In the genomic region with DNA sequence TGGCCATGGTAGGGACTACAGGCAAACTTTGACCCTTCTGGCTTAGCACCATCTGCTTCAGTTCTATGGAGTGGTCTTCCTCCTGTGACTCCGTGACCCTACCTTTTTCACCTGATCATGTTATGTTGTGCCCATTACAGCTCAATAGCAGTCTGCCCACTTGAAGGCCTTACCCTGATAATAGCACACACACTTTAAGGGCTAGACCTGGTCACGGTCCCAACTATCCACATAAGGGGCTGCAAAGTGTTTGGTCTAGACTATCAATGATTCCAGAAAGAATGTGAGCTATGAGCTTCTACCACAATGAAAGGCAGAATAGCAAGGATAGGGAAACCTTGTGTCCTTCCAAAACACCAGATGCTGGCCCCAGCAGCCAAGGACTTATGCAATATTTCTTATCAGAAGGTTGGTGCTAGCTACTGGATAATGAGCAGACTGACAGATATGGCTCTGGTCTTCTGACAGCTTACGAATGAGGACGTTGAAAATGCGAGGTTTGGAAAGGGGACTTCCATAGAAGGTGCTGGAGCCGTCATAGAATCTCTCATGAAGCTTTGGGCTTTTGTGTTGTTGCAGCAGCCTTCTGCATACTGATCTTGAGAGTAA, we compare ENCODE assay signal across 26 mouse cellular contexts.
DNase-seq lines count a peak whose midpoint lies in the region; ATAC-seq lines count a peak whose summit lies in the region.
"Had no signal": no experiment of that assay in that cellular context is flagged by ENCODE, and none has a peak within 500 bp of the region (broad histone marks: within the 10 kb centered on the region; RNA-seq: fewer than 3 reads in every experiment).

No protein-coding gene starts in this region.

- WGBS in heart, embryonic 11.5 days (ENCODE audit: insufficient replicate concordance) = 62% methylated on average over 6 of the region's 6 CpGs
- WGBS in midbrain, embryonic 12.5 days = 92% methylated on average over 6 of the region's 6 CpGs
- WGBS in midbrain, embryonic 14.5 days = 89% methylated on average over 6 of the region's 6 CpGs
- 49% methylated on average over 6 of the region's 6 CpGs for WGBS in lung, embryonic 16.5 days

- 0 out of 2 replicates have a peak, but pooled peaks have one; percentile 26 for ATAC-seq in heart, embryonic 11.5 days (replicated peaks; ENCODE audit: insufficient number of reproducible peaks, low FRiP score, low TSS enrichment)
- ATAC-seq in midbrain, embryonic 12.5 days (ENCODE audit: low FRiP score, low read depth) = peak; percentile 34; the same call in 1 of the 2 replicates
- ATAC-seq in midbrain, embryonic 14.5 days (ENCODE audit: low FRiP score, low TSS enrichment) = no peak
- peak; percentile 76 for ATAC-seq in lung, embryonic 16.5 days (ENCODE audit: low read depth)
- ATAC-seq: forebrain, embryonic 16.5 days; hindbrain, embryonic 16.5 days; intestine, embryonic 15.5 days; liver, embryonic 12.5 days; Patski had no signal

- H3K27me3 ChIP-seq in heart, embryonic 11.5 days (ENCODE audit: control insufficient read depth, insufficient read depth, low read length) = no peaks in the 10 kb centered on the region
- no peaks in the 10 kb centered on the region for H3K27me3 ChIP-seq in midbrain, embryonic 12.5 days
- no peaks in the 10 kb centered on the region for H3K27me3 ChIP-seq in midbrain, embryonic 14.5 days (ENCODE audit: control insufficient read depth, insufficient read depth, low read length)
- H3K27me3 ChIP-seq in lung, embryonic 16.5 days (ENCODE audit: control insufficient read depth, insufficient read depth, low read depth, low read length) = no peaks in the 10 kb centered on the region
- H3K27me3 ChIP-seq: CH12.LX; intestine, embryonic 15.5 days; limb, embryonic 13.5 days; liver, embryonic 12.5 days; neural tube, embryonic 13.5 days; Patski; stomach, embryonic 15.5 days had no signal

- no peak overlapping the region for H3K27ac ChIP-seq in heart, embryonic 11.5 days (ENCODE audit: low read depth, low read length)
- 0 out of 2 replicates have a peak overlapping the region, but pooled peaks have one; percentile 10 for H3K27ac ChIP-seq in midbrain, embryonic 12.5 days (replicated peaks)
- no peak overlapping the region for H3K27ac ChIP-seq in midbrain, embryonic 14.5 days (replicated peaks; ENCODE audit: low read depth, low read length)
- H3K27ac ChIP-seq in lung, embryonic 16.5 days (ENCODE audit: low read length) = peak overlapping the region; percentile 12; the same call in 1 of the 2 replicates
- H3K27ac ChIP-seq: heart, embryonic 10.5 days; intestine, embryonic 15.5 days; limb, embryonic 13.5 days; liver, embryonic 12.5 days; neural tube, embryonic 13.5 days; stomach, embryonic 15.5 days had no signal

- no peaks in the 10 kb centered on the region for H3K4me1 ChIP-seq in heart, embryonic 11.5 days (ENCODE audit: control insufficient read depth, insufficient read depth, low read length)
- peaks cover 8% of the 10 kb centered on the region for H3K4me1 ChIP-seq in midbrain, embryonic 12.5 days
- no peaks in the 10 kb centered on the region for H3K4me1 ChIP-seq in midbrain, embryonic 14.5 days (ENCODE audit: control insufficient read depth, insufficient read depth, low read length)
- H3K4me1 ChIP-seq in lung, embryonic 16.5 days (replicated peaks; ENCODE audit: control insufficient read depth, insufficient read depth, low read length) = peaks cover 6% of the 10 kb centered on the region
- H3K4me1 ChIP-seq: intestine, embryonic 15.5 days; limb, embryonic 13.5 days; liver, embryonic 12.5 days; stomach, embryonic 15.5 days had no signal

- H3K9ac ChIP-seq in heart, embryonic 11.5 days (ENCODE audit: low read depth, low read length) = no peak overlapping the region
- H3K9ac ChIP-seq in midbrain, embryonic 12.5 days (replicated peaks) = no peak overlapping the region
- no peak overlapping the region for H3K9ac ChIP-seq in midbrain, embryonic 14.5 days (replicated peaks; ENCODE audit: low read length)
- H3K9ac ChIP-seq in lung, embryonic 16.5 days (ENCODE audit: low read length) = no peak overlapping the region
- H3K9ac ChIP-seq: intestine, embryonic 15.5 days; limb, embryonic 13.5 days; liver, embryonic 12.5 days; neural tube, embryonic 13.5 days; stomach, embryonic 15.5 days had no signal

- no peak overlapping the region for H3K4me3 ChIP-seq in heart, embryonic 11.5 days (ENCODE audit: low read depth, low read length)
- no peak overlapping the region for H3K4me3 ChIP-seq in midbrain, embryonic 12.5 days
- H3K4me3 ChIP-seq in midbrain, embryonic 14.5 days (replicated peaks; ENCODE audit: low read depth, low read length) = no peak overlapping the region
- no peak overlapping the region for H3K4me3 ChIP-seq in lung, embryonic 16.5 days (ENCODE audit: low read length)
- H3K4me3 ChIP-seq: heart, embryonic 10.5 days; intestine, embryonic 15.5 days; limb, embryonic 13.5 days; liver, embryonic 12.5 days; neural tube, embryonic 13.5 days; stomach, embryonic 15.5 days had no signal

- H3K36me3 ChIP-seq in heart, embryonic 11.5 days (ENCODE audit: control insufficient read depth, insufficient read depth, low read length) = peaks cover 9% of the 10 kb centered on the region
- peaks cover 43% of the 10 kb centered on the region for H3K36me3 ChIP-seq in midbrain, embryonic 12.5 days
- H3K36me3 ChIP-seq in midbrain, embryonic 14.5 days (ENCODE audit: control insufficient read depth, insufficient read depth, low read length) = peaks cover 43% of the 10 kb centered on the region
- H3K36me3 ChIP-seq in lung, embryonic 16.5 days (ENCODE audit: control insufficient read depth, insufficient read depth, low read length) = peaks cover 4% of the 10 kb centered on the region; the same call in 1 of the 2 replicates
- H3K36me3 ChIP-seq: G1E; liver, embryonic 12.5 days had no signal

- H3K9me3 ChIP-seq in heart, embryonic 11.5 days (replicated peaks; ENCODE audit: control insufficient read depth, low read length) = no peaks in the 10 kb centered on the region
- no peaks in the 10 kb centered on the region for H3K9me3 ChIP-seq in midbrain, embryonic 12.5 days
- H3K9me3 ChIP-seq in midbrain, embryonic 14.5 days (ENCODE audit: control insufficient read depth, low read length) = no peaks in the 10 kb centered on the region
- no peaks in the 10 kb centered on the region for H3K9me3 ChIP-seq in lung, embryonic 16.5 days (ENCODE audit: control insufficient read depth, low read length)
- H3K9me3 ChIP-seq: heart, embryonic 10.5 days; intestine, embryonic 15.5 days; limb, embryonic 13.5 days; liver, embryonic 12.5 days; neural tube, embryonic 13.5 days; stomach, embryonic 15.5 days had no signal

- DNase-seq in heart, postnatal 4 days = no peak
- no peak for DNase-seq in midbrain, embryonic 14.5 days
- DNase-seq in lung, postnatal 14 days = peak; percentile 18
- no peak for DNase-seq in thymus, postnatal 25 days
- DNase-seq: adrenal gland, postnatal 36 days; B cell, adult 2 months; cerebellum, adult 9-10 months; gastrocnemius, postnatal 25 days; kidney, adult 8-10 months; kidney, postnatal 10 days; layer of hippocampus, postnatal 36 days; thymus, postnatal 36 days had no signal

- no peak overlapping the region for H3K4me2 ChIP-seq in heart, embryonic 11.5 days
- no peak overlapping the region for H3K4me2 ChIP-seq in midbrain, embryonic 12.5 days (replicated peaks)
- H3K4me2 ChIP-seq in midbrain, embryonic 14.5 days (ENCODE audit: low read length) = no peak overlapping the region
- H3K4me2 ChIP-seq in lung, embryonic 16.5 days (ENCODE audit: low read depth, low read length) = no peak overlapping the region
- H3K4me2 ChIP-seq: intestine, embryonic 15.5 days; limb, embryonic 13.5 days; liver, embryonic 12.5 days; neural tube, embryonic 13.5 days; stomach, embryonic 15.5 days had no signal

Comparison
In these comparisons a context has a peak if more than half of its experiments do, and no peak if none do; other contexts are left out.
1. H3K27ac ChIP-seq: peak in midbrain, embryonic 12.5 days (single experiment) and lung, embryonic 16.5 days (single experiment); none in heart, embryonic 11.5 days (single experiment) and midbrain, embryonic 14.5 days (single experiment).